Mouse (Mus musculus) cerebellum, adult 9-10 months (tissue): ENCODE results near the gene Smyd3.
A peak's percentile ranks its signal among the peaks of the same experiment; 100 is the strongest.
"Not testable (repeated sequence)": the region's sequence is repeated elsewhere in the genome, so short reads cannot be mapped to it uniquely, and the experiment has no call there.

ENCODE experiments used
- DNase-seq: peaks from one replicate; pipeline ENCODE4 v3.0.0; 2022

The Smyd3 gene

DNA sequence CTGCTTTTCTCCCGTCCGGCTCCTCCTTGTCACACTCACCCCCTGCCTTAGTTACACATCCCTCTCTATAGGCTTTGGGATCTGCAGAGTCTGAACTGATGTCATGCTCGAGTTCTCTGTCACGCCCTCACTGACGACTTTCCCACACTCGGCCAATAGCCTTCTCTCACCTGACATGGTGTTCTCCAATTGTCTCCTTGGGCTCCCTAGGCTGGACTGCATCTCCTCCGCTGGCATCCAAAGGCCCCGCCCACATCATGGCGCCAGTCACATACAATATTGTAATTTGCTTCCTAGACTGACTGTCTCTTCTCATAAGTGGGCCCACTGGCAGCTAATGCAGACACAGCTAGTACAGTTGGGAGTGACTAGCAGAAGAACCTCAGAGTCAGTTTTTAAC, 304.5 kb downstream of the Smyd3 start:
- DNase-seq, result no peak

DNA sequence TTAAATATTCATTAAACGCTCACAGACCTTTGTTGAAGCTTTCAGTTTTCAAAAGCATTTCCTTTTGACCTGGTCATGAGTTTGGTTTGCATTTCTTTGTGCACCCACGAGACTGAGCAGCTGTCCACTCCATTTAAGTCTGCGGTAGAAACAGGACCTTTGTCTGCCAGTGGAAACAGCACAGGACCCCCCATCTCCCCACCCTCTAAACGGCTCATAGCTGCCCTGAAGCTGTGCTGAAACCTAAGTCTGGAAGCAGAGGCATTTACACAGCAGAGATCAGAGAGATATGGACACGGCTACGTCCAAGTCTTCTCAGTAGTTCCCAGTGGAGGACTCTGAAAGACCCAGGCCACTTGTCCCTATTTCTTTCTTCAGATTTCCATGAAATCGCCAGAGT, 305.5 kb downstream of the Smyd3 start:
- DNase-seq, result no peak

DNA sequence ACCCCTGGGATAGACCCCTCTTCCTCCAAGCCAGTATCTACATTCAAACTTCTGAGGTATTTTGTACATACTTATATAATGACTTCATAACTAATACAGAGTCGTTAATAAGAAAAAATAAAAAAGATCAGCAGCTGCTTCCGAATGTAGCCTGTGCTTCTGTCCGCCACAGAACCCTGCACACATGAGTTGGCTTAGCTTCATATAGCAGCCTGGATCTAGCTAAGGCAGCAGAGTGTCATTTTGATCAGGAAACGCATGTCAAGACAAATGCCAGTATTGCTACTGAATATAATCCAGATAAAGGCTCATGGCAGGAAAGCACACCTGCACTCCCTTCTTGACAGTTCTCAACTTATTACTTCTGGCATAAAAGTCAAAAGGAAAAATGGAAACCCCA, 306.5 kb downstream of the Smyd3 start:
- DNase-seq, result no peak

DNA sequence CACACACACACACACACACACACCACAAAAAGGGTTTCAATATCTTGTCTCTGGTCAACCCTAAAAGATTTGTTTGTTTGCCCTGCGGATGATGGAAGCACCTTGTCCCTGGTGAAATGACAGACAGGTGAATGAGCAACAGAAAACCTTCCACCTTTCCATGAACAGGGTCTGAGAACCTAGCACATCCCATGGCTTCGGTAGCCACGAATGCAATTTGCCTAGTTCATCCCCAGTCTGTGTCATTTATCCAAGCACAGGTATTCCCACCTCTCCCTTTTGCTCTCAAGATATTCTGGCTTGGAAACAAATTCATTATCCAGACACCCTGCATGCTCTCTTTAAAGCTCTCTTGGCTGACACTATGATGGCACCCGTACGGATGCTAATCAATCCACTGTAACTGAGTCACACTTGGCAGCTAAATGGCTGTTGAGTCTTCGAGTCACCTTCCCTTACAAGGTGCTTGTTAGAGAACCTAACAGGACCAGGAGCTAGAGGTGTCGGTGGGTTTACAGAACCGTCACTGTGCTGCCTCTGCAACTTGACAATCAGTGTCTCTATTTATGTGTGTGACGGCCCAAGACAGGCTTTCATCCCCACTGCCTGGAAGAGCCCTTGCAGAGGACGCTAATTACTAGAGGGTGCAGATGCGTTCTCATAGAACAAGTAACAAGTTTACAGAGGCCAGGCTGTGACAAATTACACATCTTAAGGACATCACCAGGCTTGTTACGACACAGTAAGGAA, 309.8 kb downstream of the Smyd3 start:
- no peak for DNase-seq

DNA sequence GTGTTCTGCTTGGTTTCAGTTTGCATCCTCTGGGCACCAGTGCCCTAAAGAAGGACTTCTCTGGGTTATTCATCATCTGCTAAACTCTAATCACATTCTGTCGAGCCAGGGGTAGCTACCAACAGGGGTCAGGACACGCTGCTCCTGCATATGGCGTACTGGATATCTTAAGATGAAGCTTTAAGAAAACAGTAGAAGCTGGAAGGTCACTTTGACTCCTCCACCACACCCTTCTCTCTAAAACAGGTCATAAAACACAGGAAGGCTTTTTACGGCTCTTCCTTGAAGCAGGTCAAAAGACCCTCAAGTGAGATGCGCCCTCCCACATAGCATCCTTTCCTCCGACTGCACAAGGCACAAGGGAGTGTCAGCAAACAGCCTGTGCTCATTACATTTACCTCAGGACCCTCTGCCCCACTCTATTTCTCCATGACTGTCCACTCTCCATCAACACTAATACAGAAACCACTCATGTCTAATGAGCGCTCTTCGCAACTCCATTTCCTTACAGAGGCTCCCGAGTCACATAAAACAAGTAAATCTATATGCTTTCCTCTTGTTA, 310.6 kb downstream of the Smyd3 start:
- no peak for DNase-seq

DNA sequence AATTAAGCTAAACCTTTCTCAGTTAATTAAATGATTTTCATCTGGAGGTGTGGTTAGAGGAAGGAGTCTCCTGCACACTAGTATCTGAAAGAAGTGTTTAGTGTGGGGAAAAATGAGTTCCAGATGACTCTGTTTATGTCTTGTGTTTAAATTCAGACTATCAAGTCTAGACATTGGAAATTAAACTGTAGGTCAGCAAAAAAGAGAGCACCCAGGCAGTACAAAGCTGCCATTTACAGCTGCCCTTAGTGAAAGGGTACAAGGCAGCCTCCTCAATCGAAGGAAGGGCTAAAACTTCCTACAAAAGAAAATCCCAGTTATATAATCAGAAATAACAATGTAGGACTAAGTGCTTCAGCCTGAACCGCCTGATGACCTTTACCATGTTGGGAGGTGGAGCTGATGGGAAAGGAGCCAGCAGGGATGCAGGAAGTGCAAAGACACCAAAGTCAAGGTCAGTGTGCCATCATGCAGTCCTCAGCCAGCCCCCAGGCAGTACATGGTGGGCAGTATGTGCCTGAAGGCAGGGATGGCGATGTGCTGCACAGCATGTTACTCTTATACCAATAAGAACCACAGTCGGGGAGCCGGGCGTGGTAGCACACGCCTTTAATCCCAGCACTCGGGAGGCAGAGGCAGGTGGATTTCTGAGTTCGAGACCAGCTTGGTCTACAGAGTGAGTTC, 319.2 kb downstream of the Smyd3 start:
- no peak for DNase-seq

DNA sequence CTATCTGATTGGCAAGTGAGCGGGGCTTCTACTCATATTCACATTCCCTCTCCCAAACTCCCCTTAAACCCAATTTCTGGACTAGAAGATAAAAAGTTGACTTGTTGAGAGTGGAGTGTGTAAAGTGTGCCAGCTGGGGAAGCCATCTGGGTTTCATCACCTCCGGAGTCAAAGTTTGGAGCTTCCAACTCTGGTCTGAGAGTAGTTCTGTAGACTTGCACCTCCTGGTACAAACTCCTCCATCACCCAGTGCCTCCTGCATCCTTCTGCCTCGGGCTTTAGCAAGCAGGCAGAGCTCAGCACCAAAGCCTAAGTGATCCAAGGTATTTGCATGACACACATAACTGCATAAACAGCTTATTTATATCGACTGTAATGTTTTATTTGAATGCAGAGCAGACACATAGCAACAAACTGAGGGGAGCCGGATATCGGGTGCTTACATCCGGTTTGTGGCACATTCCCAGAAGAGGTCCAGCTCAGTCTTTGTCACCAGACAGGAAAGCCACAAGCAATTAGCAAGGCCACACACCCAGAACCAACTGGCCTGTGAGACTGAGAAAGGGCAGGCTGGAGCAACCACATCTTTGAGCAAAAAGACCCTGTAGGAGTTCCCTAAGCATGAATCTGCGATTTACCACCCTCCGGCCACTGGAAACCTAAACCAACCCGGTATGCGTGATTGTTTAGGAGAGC, 319.9 kb downstream of the Smyd3 start:
- DNase-seq, result no peak

DNA sequence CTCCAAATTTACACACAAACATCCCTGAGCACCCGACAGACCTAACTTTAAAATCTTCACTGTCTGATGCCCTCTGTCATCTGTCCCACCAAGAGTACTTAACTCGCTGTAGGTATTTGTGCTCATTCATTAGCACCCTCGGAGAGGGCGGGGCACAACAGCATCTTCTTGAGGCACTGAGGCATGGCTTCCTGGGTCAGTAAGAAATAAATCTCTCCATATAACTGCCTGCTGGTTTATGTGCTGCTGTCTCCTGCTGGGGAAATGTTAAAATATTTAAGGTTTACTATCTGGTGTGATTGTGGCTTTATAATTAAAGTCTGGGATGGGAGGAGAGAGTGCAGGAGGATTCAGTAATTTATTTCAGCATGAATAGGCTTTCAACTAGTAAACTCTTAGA, 320.7 kb downstream of the Smyd3 start:
- DNase-seq, result no peak

DNA sequence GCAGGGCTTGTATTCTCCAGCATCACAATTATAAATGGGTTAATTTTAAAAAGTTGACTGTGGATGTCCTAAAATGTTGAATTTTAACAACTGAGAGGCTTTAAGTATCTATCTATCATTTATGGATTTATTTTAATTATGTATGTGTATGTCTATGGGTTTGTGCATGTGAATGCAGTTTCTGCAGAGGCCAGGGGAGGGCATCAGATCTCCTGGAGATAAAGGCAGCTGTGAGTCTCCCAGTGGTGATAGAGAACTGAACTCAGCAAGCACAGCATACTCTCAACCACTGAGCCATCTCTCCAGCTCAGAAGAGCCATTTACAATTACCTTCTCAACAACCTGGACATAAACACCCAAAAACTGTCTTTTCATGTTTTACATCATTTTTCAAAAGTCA, 321.4 kb downstream of the Smyd3 start:
- no peak for DNase-seq

DNA sequence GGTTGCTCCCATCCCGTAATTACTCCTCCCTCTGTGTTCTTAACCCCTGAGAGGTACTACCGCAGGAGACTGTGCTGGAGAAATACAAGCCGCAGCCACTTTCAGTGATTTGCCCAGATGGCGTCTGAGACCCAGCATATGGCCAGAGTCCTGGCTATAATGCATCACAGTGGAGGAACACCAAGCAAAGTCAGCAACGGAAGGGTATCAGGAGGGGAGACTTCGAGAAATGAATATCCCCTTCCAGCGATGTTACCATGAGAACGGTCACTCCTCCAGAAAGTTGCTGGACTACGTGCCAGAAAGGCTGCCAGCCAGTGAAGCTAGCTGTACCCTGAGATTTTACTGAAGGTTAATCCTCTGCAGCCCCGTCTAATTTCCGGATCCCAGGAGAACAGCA, 325.1 kb downstream of the Smyd3 start:
- peak; percentile 30 for DNase-seq

DNA sequence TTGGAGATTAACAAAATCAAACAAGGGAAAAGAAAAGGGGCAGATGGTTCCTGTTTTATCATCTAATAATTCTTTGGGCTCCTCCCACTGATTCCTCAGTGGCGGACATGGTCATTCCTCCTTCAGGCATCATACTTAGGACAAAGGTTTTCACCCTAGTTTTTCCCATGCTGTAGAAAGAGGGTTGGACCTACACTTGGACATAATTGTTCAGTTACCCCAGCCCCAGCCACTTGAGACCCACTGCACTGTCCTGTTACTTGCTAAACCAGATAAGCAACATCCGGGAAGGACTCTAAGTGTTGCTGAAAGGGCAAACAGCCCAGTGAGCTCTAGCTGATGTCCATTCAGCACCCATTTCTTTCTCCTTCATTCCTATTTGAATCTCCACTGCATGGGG, 327.0 kb downstream of the Smyd3 start:
- no peak for DNase-seq

DNA sequence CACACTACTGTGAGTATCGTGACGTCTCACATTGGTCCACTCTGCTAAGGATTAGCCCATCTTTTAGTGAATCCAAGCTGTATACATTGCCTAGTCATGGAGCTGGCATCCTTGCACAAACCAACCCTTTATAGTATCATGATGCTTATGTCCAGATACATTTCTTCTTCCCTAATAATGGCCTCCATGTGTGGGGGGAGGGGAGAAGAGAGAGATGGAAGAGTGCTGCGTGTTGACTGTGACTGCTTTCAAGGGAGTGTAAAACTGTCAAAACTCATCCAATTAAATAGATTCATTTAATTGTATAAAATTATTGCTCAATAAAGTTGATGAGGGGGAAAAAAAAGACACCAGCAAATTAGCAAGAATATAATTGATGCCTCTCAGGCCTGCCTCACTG, 330.7 kb downstream of the Smyd3 start:
- DNase-seq, result no peak

DNA sequence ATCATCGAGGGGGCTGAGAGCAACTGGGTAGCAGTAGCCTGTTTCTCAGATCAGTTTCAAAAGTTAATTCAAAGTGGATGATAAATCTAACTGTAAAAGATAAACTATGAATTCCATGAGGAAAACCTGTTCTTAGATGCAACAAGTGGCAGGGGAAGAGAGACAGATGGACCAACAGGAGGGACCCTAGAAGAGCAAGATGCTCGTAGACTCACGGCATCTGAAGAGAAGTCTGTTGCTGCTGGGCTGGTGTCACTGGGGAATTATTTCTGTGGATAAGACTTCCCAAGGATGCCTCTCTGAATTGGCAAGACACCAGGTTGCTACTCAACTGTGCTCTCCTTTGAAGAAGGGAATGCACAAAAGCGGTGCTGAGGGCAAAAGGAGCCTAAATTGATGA, 333.2 kb downstream of the Smyd3 start:
- peak; percentile 19 for DNase-seq

DNA sequence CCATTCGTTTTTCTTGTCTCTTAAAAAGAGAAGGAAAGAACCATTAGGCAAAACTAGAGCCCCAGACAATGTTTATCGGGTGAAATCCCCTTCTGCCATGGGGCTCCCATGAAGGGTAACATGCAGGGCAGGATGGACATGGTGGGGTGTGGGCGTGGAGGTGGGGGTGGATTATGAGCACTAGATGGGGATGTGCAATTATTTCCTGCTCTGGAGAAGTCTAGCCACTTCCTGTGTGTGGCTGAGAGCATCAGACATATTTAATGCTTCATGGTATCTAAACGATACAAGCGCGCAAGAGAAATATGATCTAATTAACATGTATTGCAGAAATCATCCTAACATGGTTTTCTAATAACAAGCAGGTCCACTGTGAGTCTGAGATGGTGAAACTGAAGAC, 334.3 kb downstream of the Smyd3 start:
- DNase-seq, result no peak

DNA sequence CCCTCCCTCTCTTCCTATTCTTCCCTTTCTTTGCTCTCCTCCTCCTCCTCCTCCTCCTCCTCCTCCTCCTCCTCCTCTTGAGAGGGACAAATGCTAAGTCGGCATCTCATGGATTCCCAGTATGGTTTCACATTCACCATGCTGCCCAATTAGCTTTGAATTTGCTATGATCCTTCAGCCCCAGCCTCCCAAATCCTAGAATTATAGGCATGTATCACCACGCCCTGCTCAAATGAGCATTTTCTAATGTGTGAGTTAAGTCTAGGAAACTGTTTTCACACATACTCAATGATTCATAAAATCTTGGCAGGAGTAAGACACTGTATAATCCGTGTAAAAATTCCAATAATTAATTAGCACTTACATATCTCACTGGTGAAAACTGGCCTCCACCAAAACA, 337.3 kb downstream of the Smyd3 start:
- no peak for DNase-seq

DNA sequence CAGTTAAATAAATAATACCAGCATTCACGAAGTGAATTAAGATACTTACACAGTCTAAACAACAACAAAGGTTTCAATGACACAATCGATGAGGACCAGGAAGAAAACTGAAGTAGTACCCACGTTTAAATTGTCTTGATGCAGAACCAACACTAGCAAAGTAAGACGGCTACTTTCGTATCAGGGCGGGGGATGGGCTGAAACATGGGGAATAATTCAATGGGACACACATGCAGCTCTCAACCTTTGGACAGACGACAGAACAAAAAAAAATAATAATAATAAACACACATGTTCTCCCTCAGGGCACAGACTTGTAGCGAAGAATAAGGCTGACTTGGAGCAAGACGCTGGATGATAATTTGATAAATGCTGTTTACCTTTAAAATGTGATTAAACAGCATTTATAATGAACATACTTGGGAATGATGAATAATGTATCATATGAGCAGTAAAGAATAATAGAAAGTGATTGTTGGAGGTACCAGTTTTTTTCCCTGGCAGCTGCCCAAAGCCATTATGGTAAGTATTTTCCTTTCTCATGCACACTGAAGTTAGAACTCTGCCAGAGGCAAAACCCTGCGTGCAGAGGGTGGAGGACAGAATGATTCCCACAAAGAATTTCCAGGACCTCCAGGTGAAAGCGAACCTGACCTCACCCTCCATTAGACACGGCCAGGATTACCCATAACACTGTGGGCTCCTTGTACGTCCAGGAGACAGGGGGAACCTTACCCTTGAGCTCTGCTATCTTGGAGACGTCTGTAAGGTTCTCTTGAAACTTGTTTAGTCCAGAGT, 340.8 kb downstream of the Smyd3 start:
- DNase-seq, result no peak

DNA sequence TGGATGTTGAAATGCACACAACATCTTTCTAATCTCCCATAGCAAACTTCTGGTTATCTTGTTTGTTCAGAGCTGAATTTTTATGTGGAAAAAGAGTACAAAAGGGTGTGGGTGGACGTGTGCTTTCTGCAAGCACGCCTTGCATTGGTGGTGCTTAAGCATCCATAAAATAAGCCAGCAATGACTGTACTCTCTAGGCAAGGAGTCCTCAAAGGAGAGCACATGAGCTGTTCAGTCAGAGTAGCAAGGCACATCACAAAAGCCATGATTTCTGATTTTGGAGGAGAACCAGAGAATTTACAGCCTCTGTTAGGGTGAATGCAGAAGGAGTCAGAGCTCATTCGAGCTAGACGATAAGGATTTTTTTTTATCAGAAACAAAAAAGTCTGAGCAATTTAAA, 343.6 kb downstream of the Smyd3 start:
- DNase-seq, result no peak

DNA sequence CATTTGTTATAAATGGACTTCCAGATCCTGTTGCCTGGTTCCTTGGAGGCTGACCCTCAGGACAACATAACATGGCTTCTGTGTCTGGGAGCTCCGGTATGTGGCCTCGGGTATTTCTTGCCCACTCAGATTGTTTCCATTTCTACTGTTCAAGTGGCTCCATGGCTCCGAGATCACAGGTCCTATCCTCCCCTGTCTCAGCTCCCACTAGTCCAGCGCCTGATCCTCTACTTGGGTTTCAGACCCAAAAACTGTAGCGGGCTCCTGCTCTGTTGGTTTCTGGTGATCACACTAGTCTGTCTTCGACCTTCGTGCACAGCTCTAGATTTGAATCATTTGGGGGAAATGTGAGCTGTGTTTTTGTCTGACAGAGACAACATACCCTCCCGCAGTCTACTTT, 347.3 kb downstream of the Smyd3 start:
- DNase-seq, result no peak

DNA sequence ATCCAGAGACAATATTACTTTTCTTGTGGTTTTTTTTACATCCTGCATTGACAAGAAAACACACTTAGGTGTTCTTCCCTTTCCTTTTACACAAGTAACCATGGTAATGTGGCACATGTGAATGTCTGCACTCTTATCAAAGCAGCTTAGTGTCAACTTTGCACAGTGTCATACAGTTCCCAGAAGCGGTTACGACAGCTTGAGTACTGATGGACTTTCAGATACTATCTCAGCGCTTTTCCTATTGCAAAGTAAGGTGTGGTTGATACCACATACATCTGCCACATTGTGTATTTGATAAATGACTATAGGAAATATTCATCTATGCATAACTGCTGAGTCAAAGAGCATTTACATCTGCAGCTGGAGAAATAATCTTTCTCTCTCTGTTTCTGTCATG, 348.1 kb downstream of the Smyd3 start:
- no peak for DNase-seq

DNA sequence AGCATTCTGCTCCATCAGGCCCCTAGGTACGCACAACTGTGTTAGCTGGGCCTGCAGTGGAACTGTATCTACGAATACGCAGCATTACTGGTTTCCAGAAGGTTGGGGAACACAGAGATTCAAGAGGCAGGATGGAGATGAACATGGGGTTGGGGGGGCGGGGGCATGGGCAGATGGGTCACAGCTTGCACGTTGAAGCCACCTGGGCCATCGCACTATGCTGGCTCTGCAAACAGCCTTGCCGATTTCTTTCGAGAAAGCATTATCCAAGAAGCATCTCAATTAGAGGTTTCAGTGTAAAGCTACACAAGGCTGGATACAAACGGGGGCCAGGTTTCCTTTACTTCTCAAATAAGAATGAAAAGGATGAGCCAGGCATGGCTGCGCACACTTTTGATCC, 348.7 kb downstream of the Smyd3 start:
- peak; percentile 60 for DNase-seq

DNA sequence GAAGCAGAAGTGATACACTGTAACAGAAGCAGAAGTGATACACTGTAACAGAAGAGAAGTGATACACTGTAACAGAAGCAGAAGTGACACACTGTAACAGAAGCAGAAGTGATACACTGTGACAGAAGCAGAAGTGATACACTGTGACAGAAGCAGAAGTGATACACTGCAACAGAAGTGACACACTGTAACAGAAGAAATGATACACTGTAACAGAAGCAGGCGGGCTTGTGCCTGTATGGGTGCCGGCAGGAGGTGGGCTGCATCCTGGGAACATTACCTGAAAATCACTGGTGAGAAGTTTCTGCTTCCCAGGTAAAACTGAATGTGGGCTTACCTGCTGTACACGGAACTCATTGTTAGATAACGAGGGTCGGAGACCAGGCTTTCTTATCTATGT, 353.6 kb downstream of the Smyd3 start:
- not testable (repeated sequence) for DNase-seq

DNA sequence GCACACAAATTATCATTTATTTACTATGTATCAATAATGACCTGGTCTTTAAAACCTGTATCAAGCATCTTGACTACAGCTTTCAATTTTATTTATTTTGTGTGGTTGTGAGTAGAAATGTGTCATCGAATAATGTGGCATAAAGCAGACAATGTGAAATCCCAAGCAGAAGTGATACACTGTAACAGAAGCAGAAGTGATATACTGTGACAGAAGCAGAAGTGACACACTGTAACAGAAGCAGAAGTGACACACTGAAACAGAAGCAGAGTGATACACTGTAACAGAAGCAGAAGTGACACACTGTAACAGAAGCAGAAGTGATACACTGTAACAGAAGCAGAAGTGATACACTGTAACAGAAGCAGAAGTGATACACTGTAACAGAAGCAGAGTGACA, 355.1 kb downstream of the Smyd3 start:
- not testable (repeated sequence) for DNase-seq

DNA sequence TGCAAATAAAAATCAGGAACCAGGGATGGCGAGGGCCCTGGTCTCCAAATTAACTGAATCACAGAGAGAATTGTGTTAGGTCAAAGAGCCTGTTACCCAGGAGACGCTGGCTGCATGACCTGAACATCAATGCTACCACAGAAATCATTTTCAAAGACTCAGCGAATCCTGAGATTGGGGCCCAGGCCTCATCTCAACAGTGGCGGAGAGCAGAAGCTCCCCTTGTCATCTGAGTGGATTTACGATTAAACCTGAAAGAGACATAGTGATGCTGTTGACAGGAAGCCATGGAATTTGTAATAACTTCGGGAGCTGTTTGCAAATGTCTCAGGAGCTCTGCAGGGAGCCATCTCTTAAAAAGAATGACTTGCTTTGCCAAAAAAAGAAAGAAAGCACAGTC, 355.9 kb downstream of the Smyd3 start:
- no peak for DNase-seq
